Mouse (Mus musculus) right cerebral cortex, postnatal 10 days (tissue): Measurements from ENCODE around the gene Gm11032.
"Not testable (repeated sequence)": the region's sequence is repeated elsewhere in the genome, so short reads cannot be mapped to it uniquely, and the experiment has no call there.

Source experiments
- DNase-seq, 2 experiments: peaks; one replicate each; pipeline ENCODE4 v3.0.0; 2021; ENCODE audit warnings: low spot score in 2 of 2

Gm11032 gene

DNA sequence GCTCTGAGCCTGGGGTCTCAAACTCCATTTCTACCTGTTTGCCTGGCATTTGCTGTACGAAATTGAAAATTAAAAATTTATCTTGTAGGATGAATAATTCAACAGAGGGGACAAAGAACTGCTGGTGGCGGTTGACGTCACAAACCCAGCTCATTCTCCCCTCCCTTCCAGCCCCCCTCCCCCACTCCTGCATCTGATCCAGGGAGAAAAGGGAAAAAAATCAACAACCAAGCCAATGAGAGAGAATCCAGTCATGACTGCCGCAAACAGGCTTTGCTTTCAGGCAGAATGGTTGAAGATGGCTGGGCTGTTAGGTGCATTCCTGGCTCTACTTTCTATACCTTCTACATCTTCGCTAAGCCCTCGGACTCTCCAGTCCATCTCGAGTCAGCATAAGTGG, 6.1 kb downstream of the Gm11032 start:
- no peak for DNase-seq

GRCm38 (mm10) chr11:4627636-4628035, 7.8 kb downstream of the Gm11032 start:
- no peak for DNase-seq

GRCm38 (mm10) chr11:4629861-4630280, 10.0 kb downstream of the Gm11032 start:
- no peak for DNase-seq

DNA sequence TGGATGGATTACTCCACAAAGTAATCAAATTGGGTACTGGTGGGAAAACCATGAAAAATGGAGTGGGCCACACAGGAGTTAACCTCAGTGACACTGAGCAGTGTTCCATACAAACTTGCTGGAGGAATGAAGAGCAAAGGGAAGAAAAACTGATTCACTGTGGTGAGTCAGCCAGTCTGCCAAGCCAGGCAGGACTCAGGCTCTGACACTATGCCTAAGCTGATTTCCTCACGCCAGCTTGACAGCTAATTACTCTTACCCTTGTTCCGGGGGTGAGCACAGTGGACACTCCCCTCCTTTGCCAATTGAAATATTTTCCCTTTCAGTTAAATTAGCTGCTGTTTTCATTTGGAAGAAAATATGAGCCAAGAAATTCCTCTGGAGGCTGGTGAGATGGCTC, 13.6 kb downstream of the Gm11032 start:
- DNase-seq, result no peak

DNA sequence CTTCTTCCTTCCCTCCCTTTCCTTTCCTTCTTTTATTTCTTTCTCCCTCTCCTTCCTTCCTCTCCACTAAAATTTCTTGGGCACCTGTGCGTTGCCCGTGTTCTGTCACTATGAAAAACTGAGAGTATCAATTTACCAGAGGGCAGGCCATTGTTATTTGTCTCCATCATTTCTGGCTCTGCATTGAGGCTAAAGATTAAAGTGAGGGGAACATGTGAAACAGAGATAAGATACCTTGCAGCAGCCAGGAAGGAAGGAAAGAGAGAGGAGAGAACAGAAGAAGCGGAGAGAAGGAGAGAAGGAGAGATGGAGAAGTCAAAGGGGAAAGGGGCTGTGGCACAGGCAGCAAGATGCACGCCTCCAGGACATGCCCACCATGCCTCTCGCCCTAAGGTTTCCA, 14.5 kb downstream of the Gm11032 start:
- DNase-seq, result no peak

DNA sequence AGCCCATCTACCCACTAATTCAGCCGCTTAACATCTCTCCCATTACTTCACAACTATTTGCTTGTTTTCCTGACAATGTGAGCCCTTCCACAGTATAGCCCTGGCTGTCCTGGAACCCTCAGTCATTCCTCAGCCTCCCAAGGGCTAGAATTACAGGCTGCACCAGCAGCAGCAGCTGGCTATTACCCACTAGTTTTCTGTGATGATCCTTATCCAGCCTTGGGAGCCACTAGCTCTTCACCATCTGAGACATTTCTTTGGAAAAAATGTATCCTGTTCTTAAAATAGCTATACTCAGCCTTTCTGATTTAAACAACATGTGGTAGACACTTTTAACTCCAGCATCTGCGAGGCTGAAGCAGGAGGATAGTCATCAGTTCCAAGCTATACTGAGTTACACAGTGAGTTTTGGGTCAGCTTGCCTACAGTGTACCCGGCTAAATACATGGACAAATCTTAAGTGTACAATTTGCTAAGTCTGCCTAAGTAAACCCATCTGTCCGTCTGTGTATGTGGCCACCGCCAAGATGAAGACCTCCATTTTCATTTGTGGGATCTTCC, 17.0 kb downstream of the Gm11032 start:
- DNase-seq, result no peak

DNA sequence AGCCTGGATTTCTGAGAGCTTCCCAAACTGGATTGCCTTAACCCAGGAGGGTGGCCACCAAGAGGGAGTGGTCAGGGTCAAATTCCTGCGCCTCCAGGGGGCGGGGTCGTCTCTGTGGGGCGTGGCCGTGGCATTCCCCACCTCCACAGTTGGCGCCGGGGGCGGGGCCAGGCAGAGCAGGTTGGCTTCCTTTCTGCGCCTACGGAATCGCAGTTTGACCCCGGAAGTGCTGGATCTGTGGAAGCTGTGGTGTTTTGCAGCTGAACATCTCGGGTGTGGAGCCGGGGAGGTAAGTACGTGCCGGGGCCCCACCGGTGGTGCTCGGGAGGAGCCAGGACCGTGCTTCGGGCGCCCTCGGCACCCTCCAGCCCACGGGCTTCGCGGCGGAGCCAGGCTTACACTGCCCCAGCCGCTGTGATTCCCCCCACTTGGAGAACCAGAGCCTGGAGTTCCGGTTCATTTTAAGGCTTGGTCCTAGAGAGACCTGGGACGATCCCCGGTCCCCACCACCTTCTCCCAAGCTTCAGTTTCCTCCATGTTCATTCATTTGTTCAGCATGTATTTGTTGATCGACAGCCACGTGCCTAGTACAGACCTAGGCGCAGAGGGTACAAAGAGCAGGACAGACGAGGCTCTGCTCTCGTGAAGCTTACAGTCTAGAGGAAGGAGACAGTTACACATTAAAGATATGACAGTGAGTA, 17.8 kb downstream of the Gm11032 start, which contains the start of gene Ascc2:
Gene Ascc2 (plus strand): TSS at position 214 of the 701 bp plus-strand sequence.
- peak; percentile 91 to 92 for DNase-seq

DNA sequence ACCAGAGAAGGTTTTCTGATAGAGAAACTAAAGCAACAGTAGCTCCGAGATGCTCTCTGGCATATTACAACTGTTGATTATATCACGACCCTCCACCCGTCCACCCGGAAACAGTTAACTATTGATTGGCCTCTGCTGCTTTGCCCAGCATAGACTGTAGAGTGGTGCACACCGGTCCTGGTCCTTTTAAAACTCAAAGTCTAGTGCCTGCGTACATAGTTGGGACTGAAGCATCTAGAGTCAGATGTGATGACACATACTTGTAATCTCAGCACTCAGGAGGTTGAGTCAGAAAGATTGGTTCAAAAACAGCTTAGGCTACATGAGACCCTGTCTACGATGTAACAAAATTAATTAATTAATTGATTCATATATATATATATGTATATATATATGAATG, 18.4 kb downstream of the Gm11032 start:
- DNase-seq, result no peak

DNA sequence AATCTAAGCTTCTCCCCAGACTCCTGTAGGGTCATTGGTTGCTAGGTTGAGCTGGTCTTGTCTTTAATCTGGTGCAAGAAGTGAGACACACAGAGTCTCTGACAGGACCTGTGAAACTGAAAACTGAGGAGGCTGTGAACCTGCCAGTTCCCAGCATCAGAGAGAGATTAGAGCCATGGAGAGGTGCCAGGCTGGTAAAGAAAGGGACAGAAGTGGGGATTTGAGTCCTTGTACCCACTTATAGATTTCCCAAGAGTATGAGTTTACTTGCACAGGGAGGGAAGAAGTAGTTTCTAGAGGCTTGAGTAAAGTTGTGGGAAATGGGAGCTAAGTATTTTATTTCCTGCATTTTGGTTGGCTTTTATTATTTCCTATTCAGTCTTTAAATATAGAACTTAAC, 21.3 kb downstream of the Gm11032 start:
- no peak for DNase-seq

GRCm38 (mm10) chr11:4643722-4644121, 23.9 kb downstream of the Gm11032 start:
- DNase-seq, result no peak

- not testable (repeated sequence) for DNase-seq
Measured at GRCm38 (mm10) chr11:4645180-4645579, 25.3 kb downstream of the Gm11032 start.

- DNase-seq, result no peak
Measured at GRCm38 (mm10) chr11:4646409-4646808, 26.5 kb downstream of the Gm11032 start.

- no peak for DNase-seq
Measured at GRCm38 (mm10) chr11:4659818-4660217, 40.0 kb downstream of the Gm11032 start.

DNA sequence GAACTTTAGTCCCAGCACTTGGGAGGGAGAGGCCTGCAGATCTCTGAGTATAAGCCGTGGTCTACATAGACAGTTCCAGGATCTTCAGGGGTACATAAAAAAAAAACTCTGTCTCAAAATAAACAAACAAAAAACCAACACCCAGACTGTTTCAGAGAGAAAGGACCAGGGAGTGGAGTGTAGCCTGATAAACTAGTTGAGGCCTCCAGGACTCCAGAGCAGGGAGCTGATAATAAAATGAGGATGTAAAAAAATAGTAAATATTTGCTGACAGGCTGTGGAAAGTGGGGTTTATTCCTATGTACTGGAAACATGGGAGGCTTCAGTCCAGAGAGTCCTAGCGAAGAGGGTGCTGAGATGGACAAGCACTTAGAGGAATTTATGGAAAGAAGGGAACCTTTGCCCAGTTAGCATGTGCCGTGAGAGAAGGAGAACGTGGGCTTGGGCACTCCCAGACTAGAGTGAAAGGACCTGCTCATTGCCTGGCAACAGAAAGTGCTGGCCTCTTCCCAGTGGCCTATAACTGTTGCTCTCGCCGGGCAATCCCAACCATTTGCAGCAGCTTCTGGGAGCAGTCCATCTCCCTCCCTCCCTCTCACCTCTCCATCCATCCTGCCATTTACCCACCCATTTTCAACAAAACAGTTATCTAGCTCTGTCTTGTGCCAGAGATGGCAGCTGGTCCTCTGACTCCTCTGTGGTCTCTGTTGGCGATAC, 40.6 kb downstream of the Gm11032 start:
- peak; percentile 40 to 53 for DNase-seq

DNA sequence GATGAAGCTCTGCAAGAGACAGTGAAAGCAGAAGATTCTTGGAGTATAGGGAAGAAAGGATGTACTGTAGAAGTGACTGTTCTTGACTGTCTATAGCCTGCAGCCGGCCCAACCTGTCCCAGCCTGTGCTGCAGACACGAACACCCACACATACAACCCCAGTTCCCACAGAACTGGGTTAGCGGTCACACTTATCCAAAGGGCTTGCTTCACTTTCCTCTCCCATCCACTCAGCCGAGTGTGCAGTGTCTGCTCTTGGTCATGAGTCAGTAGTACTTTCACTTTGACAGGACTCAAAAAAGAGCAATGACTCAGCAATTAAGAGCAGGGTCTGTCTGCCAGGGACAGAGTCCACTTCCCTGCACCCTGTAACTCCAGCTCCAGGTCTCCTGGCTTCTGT, 41.5 kb downstream of the Gm11032 start:
- no peak for DNase-seq

GRCm38 (mm10) chr11:4661871-4662495, 42.1 kb downstream of the Gm11032 start:
- DNase-seq, result no peak

- no peak for DNase-seq
Measured at GRCm38 (mm10) chr11:4662496-4662878, 42.6 kb downstream of the Gm11032 start.
